Mouse (Mus musculus): ENCODE measurements around the gene Rgs13. TPM values are rescaled to one million over a fixed set of nuclear protein-coding genes. Genes with fewer than 3 reads are reported as not detected.

Rgs13 gene
- polyA plus RNA-seq, 1 experiment from 2014 or later, result 2.0 TPM

- H3K27me3 ChIP-seq (ENCODE audit: control insufficient read depth, insufficient read depth, low read length), result no peaks in the 10 kb centered on the region
- no peak overlapping the region for H3K4me3 ChIP-seq (ENCODE audit: low read depth, low read length)
- WGBS, result 61% methylated on average over 7 of the region's 7 CpGs
- no peaks in the 10 kb centered on the region for H3K4me1 ChIP-seq (replicated peaks; ENCODE audit: control insufficient read depth, insufficient read depth, low read length)
- DNase-seq (ENCODE audit: low spot score) (no peak), ATAC-seq (replicated peaks; ENCODE audit: low FRiP score) (no peak)
- no peak overlapping the region for H3K9ac ChIP-seq (ENCODE audit: low read length)
- no peaks in the 10 kb centered on the region for H3K9me3 ChIP-seq (ENCODE audit: control insufficient read depth, low read length)
- H3K27ac ChIP-seq (ENCODE audit: low read depth, low read length), result no peak overlapping the region
- no peaks in the 10 kb centered on the region for H3K36me3 ChIP-seq (ENCODE audit: control insufficient read depth, insufficient read depth, low read length)
- H3K4me2 ChIP-seq (ENCODE audit: low read depth, low read length, severe bottlenecking), result no peak overlapping the region
Observed at GRCm38 (mm10) chr1:144186655-144187396, 9.7 kb upstream of the Rgs13 start.

DNA sequence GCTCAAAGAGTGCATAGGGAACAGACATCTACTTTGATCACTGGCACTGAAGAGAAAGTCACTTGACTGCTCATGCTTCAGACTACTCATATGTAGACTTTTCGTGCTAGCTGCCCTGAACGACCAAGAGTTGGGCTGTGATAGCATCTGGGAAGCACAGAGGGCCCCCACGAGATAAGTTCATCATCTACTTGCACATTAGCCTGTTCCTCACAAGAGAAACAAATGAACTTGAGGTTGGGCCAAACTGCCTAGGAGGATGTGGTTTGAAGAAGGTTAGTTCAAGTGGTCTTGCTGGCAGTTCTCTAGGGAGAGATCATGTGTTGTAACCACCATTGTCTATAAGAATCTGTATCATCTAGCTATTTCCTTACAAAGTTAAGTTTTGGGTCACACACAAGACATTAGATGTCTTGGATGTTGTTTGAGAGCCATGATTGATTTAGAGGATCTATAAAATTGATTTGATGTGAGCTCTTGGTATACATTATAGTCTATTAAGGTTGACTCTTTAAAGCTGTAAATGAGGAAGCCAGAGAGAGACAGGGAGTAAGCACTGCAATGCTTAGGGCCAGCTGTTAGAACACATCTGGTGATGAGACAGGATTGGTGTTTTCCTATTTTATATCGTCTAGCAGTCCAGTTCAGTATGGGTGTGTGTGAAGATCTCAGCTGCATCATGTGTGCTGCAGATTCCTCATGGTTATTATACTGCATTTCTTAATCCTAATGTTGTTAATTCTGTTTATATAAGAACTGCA lies 8.0 kb upstream of the Rgs13 start:
- no peaks in the 10 kb centered on the region for H3K9me3 ChIP-seq (ENCODE audit: control insufficient read depth, low read length)
- no peak for ATAC-seq (replicated peaks; ENCODE audit: low FRiP score)
- no peak for DNase-seq (ENCODE audit: low spot score)
- no peak overlapping the region for H3K9ac ChIP-seq (ENCODE audit: low read length)
- no peak overlapping the region for H3K27ac ChIP-seq (ENCODE audit: low read depth, low read length)
- WGBS, result 78% methylated on average over 4 of the region's 4 CpGs
- H3K4me3 ChIP-seq (ENCODE audit: low read depth, low read length), result no peak overlapping the region
- H3K4me2 ChIP-seq (ENCODE audit: low read depth, low read length, severe bottlenecking), result no peak overlapping the region
- H3K4me1 ChIP-seq (replicated peaks; ENCODE audit: control insufficient read depth, insufficient read depth, low read length), result no peaks in the 10 kb centered on the region
- no peaks in the 10 kb centered on the region for H3K36me3 ChIP-seq (ENCODE audit: control insufficient read depth, insufficient read depth, low read length)
- H3K27me3 ChIP-seq (ENCODE audit: control insufficient read depth, insufficient read depth, low read length), result no peaks in the 10 kb centered on the region

- Histone ChIP-seq H3K27ac (ENCODE audit: low read depth, low read length) (no peak overlapping the region), H3K9ac (ENCODE audit: low read length) (no peak overlapping the region), H3K36me3 (ENCODE audit: control insufficient read depth, insufficient read depth, low read length) (no peaks in the 10 kb centered on the region), H3K4me1 (replicated peaks; ENCODE audit: control insufficient read depth, insufficient read depth, low read length) (no peaks in the 10 kb centered on the region), H3K9me3 (ENCODE audit: control insufficient read depth, low read length) (no peaks in the 10 kb centered on the region), H3K27me3 (ENCODE audit: control insufficient read depth, insufficient read depth, low read length) (no peaks in the 10 kb centered on the region), H3K4me3 (ENCODE audit: low read depth, low read length) (no peak overlapping the region), H3K4me2 (ENCODE audit: low read depth, low read length, severe bottlenecking) (no peak overlapping the region)
- no peak for DNase-seq (ENCODE audit: low spot score)
- no peak for ATAC-seq (replicated peaks; ENCODE audit: low FRiP score)
Observed at GRCm38 (mm10) chr1:144183622-144184021, 6.5 kb upstream of the Rgs13 start.

DNA sequence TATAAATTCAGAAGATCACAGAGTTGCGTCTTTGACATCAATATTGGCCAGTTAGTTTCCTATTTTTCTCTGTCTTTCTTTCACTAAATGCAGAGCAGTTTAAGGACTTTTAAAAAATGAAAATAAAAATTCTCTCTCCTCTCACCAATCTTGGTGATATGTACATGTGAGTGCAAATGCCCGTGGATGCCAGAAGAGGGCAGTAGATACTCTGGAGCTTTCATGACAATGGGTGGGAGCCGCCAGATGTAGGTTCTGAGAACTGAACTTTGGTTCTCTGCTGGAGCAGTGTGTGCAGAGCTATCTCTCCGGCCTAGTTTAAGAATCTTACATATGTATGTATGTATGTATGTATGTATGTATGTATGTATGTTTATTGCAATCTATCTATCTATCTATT lies 2.4 kb upstream of the Rgs13 start:
- 90% methylated on average over 4 of the region's 4 CpGs for WGBS
- H3K4me2 ChIP-seq (ENCODE audit: low read depth, low read length, severe bottlenecking), result no peak overlapping the region
- H3K27me3 ChIP-seq (ENCODE audit: control insufficient read depth, insufficient read depth, low read length), result no peaks in the 10 kb centered on the region
- no peaks in the 10 kb centered on the region; the same call in 1 of the 2 replicates for H3K4me1 ChIP-seq (replicated peaks; ENCODE audit: control insufficient read depth, insufficient read depth, low read length)
- H3K4me3 ChIP-seq (ENCODE audit: low read depth, low read length), result no peak overlapping the region
- H3K9me3 ChIP-seq (ENCODE audit: control insufficient read depth, low read length), result no peaks in the 10 kb centered on the region
- no peak overlapping the region for H3K9ac ChIP-seq (ENCODE audit: low read length)
- H3K27ac ChIP-seq (ENCODE audit: low read depth, low read length), result no peak overlapping the region
- ATAC-seq (replicated peaks; ENCODE audit: low FRiP score) (no peak), DNase-seq (ENCODE audit: low spot score) (no peak)
- no peaks in the 10 kb centered on the region for H3K36me3 ChIP-seq (ENCODE audit: control insufficient read depth, insufficient read depth, low read length)

- ATAC-seq (replicated peaks; ENCODE audit: low FRiP score) (no peak), DNase-seq (ENCODE audit: low spot score) (no peak)
- H3K9ac ChIP-seq (ENCODE audit: low read length), result no peak overlapping the region
- H3K36me3 ChIP-seq (ENCODE audit: control insufficient read depth, insufficient read depth, low read length), result no peaks in the 10 kb centered on the region
- H3K27me3 ChIP-seq (ENCODE audit: control insufficient read depth, insufficient read depth, low read length), result no peaks in the 10 kb centered on the region
- 75% methylated on average over 9 of the region's 9 CpGs for WGBS
- no peak overlapping the region for H3K4me3 ChIP-seq (ENCODE audit: low read depth, low read length)
- no peaks in the 10 kb centered on the region; the same call in 1 of the 2 replicates for H3K4me1 ChIP-seq (replicated peaks; ENCODE audit: control insufficient read depth, insufficient read depth, low read length)
- no peak overlapping the region for H3K27ac ChIP-seq (ENCODE audit: low read depth, low read length)
- no peak overlapping the region for H3K4me2 ChIP-seq (ENCODE audit: low read depth, low read length, severe bottlenecking)
- H3K9me3 ChIP-seq (ENCODE audit: control insufficient read depth, low read length), result no peaks in the 10 kb centered on the region
Observed at GRCm38 (mm10) chr1:144178281-144178957, 1.2 kb upstream of the Rgs13 start.

DNA sequence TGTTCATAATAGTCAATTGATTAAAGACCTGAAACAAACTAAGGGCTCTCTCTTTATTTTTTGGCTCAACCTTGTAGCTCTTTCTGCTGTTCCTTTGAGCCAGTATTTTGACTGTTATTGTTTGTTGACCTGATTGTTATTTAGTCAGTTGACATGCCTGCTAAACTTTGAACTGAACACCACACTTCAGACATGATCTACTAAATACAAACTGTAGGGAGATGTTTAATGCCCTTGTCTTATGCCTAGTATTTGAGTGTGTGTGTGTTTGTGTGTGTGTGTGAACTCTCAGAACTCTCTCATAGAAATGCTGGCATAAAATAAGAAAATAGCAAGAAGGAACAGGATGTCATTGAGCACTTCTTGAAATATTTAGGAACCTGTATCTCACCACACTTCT lies 448 bp upstream of the Rgs13 start:
- Histone ChIP-seq H3K9me3 (ENCODE audit: control insufficient read depth, low read length) (no peaks in the 10 kb centered on the region), H3K27ac (ENCODE audit: low read depth, low read length) (no peak overlapping the region), H3K27me3 (ENCODE audit: control insufficient read depth, insufficient read depth, low read length) (no peaks in the 10 kb centered on the region), H3K36me3 (ENCODE audit: control insufficient read depth, insufficient read depth, low read length) (no peaks in the 10 kb centered on the region), H3K4me2 (ENCODE audit: low read depth, low read length, severe bottlenecking) (no peak overlapping the region), H3K4me3 (ENCODE audit: low read depth, low read length) (no peak overlapping the region), H3K4me1 (replicated peaks; ENCODE audit: control insufficient read depth, insufficient read depth, low read length) (no peaks in the 10 kb centered on the region; the same call in 1 of the 2 replicates), H3K9ac (ENCODE audit: low read length) (no peak overlapping the region)
- DNase-seq (ENCODE audit: low spot score), result no peak
- peak; percentile 47; the same call in 1 of the 2 replicates for ATAC-seq (replicated peaks; ENCODE audit: low FRiP score)

- 92% methylated on average over 6 of the region's 6 CpGs for WGBS
- ATAC-seq (replicated peaks; ENCODE audit: low FRiP score) (no peak), DNase-seq (ENCODE audit: low spot score) (no peak)
- Histone ChIP-seq H3K36me3 (ENCODE audit: control insufficient read depth, insufficient read depth, low read length) (no peaks in the 10 kb centered on the region), H3K9ac (ENCODE audit: low read length) (no peak overlapping the region), H3K4me3 (ENCODE audit: low read depth, low read length) (no peak overlapping the region), H3K4me1 (replicated peaks; ENCODE audit: control insufficient read depth, insufficient read depth, low read length) (no peaks in the 10 kb centered on the region; the same call in 1 of the 2 replicates), H3K4me2 (ENCODE audit: low read depth, low read length, severe bottlenecking) (no peak overlapping the region), H3K27me3 (ENCODE audit: control insufficient read depth, insufficient read depth, low read length) (no peaks in the 10 kb centered on the region), H3K9me3 (ENCODE audit: control insufficient read depth, low read length) (no peaks in the 10 kb centered on the region), H3K27ac (ENCODE audit: low read depth, low read length) (no peak overlapping the region)
Observed at GRCm38 (mm10) chr1:144174760-144175159, 2.4 kb downstream of the Rgs13 start.

DNA sequence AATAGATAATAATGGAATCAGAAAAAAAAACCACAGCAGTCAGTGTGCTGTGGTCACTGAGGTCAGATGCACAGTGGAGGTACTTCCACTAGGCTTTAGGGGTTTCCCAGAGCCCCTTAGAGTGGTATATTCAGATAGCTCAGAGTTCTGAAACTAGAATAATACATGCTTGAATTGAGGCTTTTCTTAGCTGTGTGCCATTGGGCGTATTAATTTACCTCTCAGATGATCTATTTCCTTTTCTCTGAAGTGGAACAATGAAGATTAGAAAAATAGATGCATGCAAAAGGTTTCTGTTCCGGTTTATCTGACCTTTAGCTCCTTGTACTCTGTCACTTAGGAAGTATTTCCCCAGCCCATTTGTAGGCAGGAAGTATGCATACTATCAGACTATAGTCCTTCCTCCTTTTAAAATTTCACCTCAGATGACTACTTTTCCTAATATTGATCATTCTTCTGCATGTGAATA lies 3.6 kb downstream of the Rgs13 start:
- DNase-seq (ENCODE audit: low spot score) (no peak), ATAC-seq (replicated peaks; ENCODE audit: low FRiP score) (no peak)
- Histone ChIP-seq H3K4me3 (ENCODE audit: low read depth, low read length) (no peak overlapping the region), H3K4me1 (replicated peaks; ENCODE audit: control insufficient read depth, insufficient read depth, low read length) (no peaks in the 10 kb centered on the region; the same call in 1 of the 2 replicates), H3K9me3 (ENCODE audit: control insufficient read depth, low read length) (no peaks in the 10 kb centered on the region), H3K27me3 (ENCODE audit: control insufficient read depth, insufficient read depth, low read length) (no peaks in the 10 kb centered on the region), H3K9ac (ENCODE audit: low read length) (no peak overlapping the region), H3K36me3 (ENCODE audit: control insufficient read depth, insufficient read depth, low read length) (no peaks in the 10 kb centered on the region), H3K4me2 (ENCODE audit: low read depth, low read length, severe bottlenecking) (no peak overlapping the region), H3K27ac (ENCODE audit: low read depth, low read length) (no peak overlapping the region)
- 72% methylated on average over 2 of the region's 2 CpGs for WGBS
